Mouse (Mus musculus) liver, embryonic 11.5 days (tissue): ENCODE data around the gene Cox8b. TPM values are rescaled to one million over a fixed set of nuclear protein-coding genes. Genes with fewer than 3 reads are reported as not detected.

Experiments used
- ATAC-seq: fragments of 200-750 bp; cut with Nextera tagmentation; replicated peaks from 2 replicates; pipeline ENCODE4 v1.8.0; 2017; ENCODE audit warnings: moderate number of reproducible peaks, mild to moderate bottlenecking, moderate TSS enrichment, moderate library complexity; ENCODE audit not compliant: low FRiP score
- DNase-seq: peaks from one replicate; pipeline ENCODE4 v3.0.0-alpha.2; 2017; ENCODE audit warnings: low spot score
- H3K27ac ChIP-seq: fragments of 300-500 bp; sonication (generic); 2 replicates; pipeline ENCODE4 v1.5.1; 2014; ENCODE audit warnings: mild to moderate bottlenecking, low read depth, low read length, control low read depth
- H3K27me3 ChIP-seq: fragments of 300-500 bp; sonication (generic); replicated peaks from 2 replicates; pipeline ENCODE4 v1.6.1; 2014; ENCODE audit warnings: low read length, mixed read lengths; ENCODE audit not compliant: control insufficient read depth, insufficient read depth
- H3K36me3 ChIP-seq: fragments of 300-500 bp; sonication (generic); 2 replicates; pipeline ENCODE4 v1.6.1; 2014; ENCODE audit warnings: mild to moderate bottlenecking, low read length, moderate library complexity, mixed read lengths; ENCODE audit not compliant: control insufficient read depth, insufficient read depth
- H3K4me1 ChIP-seq: fragments of 300-500 bp; sonication (generic); replicated peaks from 2 replicates; pipeline ENCODE4 v1.6.1; 2014; ENCODE audit warnings: low read length, mixed read lengths; ENCODE audit not compliant: control insufficient read depth, insufficient read depth
- H3K4me2 ChIP-seq: fragments of 300-500 bp; sonication (generic); 2 replicates; pipeline ENCODE4 v1.6.1; 2014; ENCODE audit warnings: mild to moderate bottlenecking, control low read depth, moderate library complexity
- H3K4me3 ChIP-seq: fragments of 300-500 bp; sonication (generic); 2 replicates; pipeline ENCODE4 v1.5.1; 2014; ENCODE audit warnings: low read depth, low read length, control low read depth
- H3K9ac ChIP-seq: fragments of 300-500 bp; sonication (generic); 2 replicates; pipeline ENCODE4 v1.6.1; 2014; ENCODE audit warnings: low read depth, low read length, control low read depth
- H3K9me3 ChIP-seq: fragments of 300-500 bp; sonication (generic); 2 replicates; pipeline ENCODE4 v1.6.1; 2016; ENCODE audit warnings: low read length, inconsistent platforms, mixed read lengths; ENCODE audit not compliant: control insufficient read depth
- WGBS: fragments of 180-500 bp; shearing (Covaris S2); extraction: QIAGEN DNeasy Blood & Tissue Kit; methylation state at CpG from one replicate; pipeline ENCODE4 v1.1.7; 2014; 5-methylcytosine and 5-hydroxymethylcytosine counted together
- polyA plus RNA-seq: library from polyadenylated mRNA; unstranded; fragments of >200 nt; fragmentation: Nextera tagmentation; extraction: Ambion mirVana; gene quantifications from 2 replicates; pipeline ENCODE4 v1.2.1, GENCODE M21; 2014

Cox8b gene
- polyA plus RNA-seq, 1 experiment from 2014 or later: 0.97 TPM

GRCm38 (mm10) chr7:140921225-140921975, 21.2 kb upstream of the Cox8b start:
- peak overlapping the region; percentile 75; the same call in 1 of the 2 replicates for H3K4me2 ChIP-seq
- H3K27me3 ChIP-seq: peaks cover 55% of the 10 kb centered on the region
- no peak for DNase-seq
- H3K36me3 ChIP-seq: no peaks in the 10 kb centered on the region
- WGBS: 27% methylated on average over 22 of the region's 22 CpGs
- peaks cover 9% of the 10 kb centered on the region; the same call in 1 of the 2 replicates for H3K4me1 ChIP-seq
- no peaks in the 10 kb centered on the region for H3K9me3 ChIP-seq
- no peak overlapping the region for H3K27ac ChIP-seq
- ATAC-seq: no peak
- no peak overlapping the region; the same call in 1 of the 2 replicates for H3K4me3 ChIP-seq
- H3K9ac ChIP-seq: no peak overlapping the region

GRCm38 (mm10) chr7:140920418-140921029, 20.3 kb upstream of the Cox8b start, which contains the start of gene Nlrp6:
Nlrp6 (plus strand) TSS chr7:140920902.
- no peak for DNase-seq
- WGBS: 69% methylated on average over 8 of the region's 8 CpGs
- no peak within 1 kb of the TSS for H3K4me3 ChIP-seq
- H3K4me1 ChIP-seq: peaks cover 9% of the 10 kb centered on the region; the same call in 1 of the 2 replicates
- no peak for ATAC-seq
- no peaks in the 10 kb centered on the region for H3K36me3 ChIP-seq
- H3K9ac ChIP-seq: no peak within 1 kb of the TSS
- H3K27ac ChIP-seq: no peak within 1 kb of the TSS
- peaks cover 55% of the 10 kb centered on the region for H3K27me3 ChIP-seq
- no peaks in the 10 kb centered on the region for H3K9me3 ChIP-seq
- H3K4me2 ChIP-seq: no peak within 1 kb of the TSS

GRCm38 (mm10) chr7:140919911-140920310, 19.7 kb upstream of the Cox8b start:
- Histone ChIP-seq H3K27ac (no peak overlapping the region), H3K9ac (no peak overlapping the region), H3K27me3 (peaks cover 49% of the 10 kb centered on the region), H3K9me3 (no peaks in the 10 kb centered on the region), H3K4me1 (peaks cover 9% of the 10 kb centered on the region; the same call in 1 of the 2 replicates), H3K4me2 (no peak overlapping the region), H3K36me3 (no peaks in the 10 kb centered on the region), H3K4me3 (no peak overlapping the region)
- WGBS: 37% methylated on average over 4 of the region's 4 CpGs
- ATAC-seq: no peak
- DNase-seq: no peak

GRCm38 (mm10) chr7:140914031-140914690, 13.9 kb upstream of the Cox8b start:
- Histone ChIP-seq H3K36me3 (no peaks in the 10 kb centered on the region), H3K27ac (no peak overlapping the region), H3K9ac (no peak overlapping the region), H3K4me2 (no peak overlapping the region), H3K4me1 (0 out of 2 replicates have a peak, but pooled peaks cover 3% of the 10 kb centered on the region), H3K9me3 (no peaks in the 10 kb centered on the region), H3K4me3 (no peak overlapping the region), H3K27me3 (no peaks in the 10 kb centered on the region)
- ATAC-seq (no peak), DNase-seq (no peak)
- 75% methylated on average over 8 of the region's 8 CpGs for WGBS

GRCm38 (mm10) chr7:140912846-140913482, 12.7 kb upstream of the Cox8b start:
- Histone ChIP-seq H3K36me3 (no peaks in the 10 kb centered on the region), H3K4me1 (peaks cover 6% of the 10 kb centered on the region), H3K9ac (no peak overlapping the region), H3K27me3 (no peaks in the 10 kb centered on the region), H3K9me3 (no peaks in the 10 kb centered on the region), H3K4me2 (no peak overlapping the region), H3K4me3 (no peak overlapping the region), H3K27ac (peak overlapping the region; percentile 54)
- 78% methylated on average over 5 of the region's 5 CpGs for WGBS
- ATAC-seq (no peak), DNase-seq (no peak)

GRCm38 (mm10) chr7:140912293-140912692, 12.0 kb upstream of the Cox8b start:
- no peaks in the 10 kb centered on the region for H3K27me3 ChIP-seq
- H3K4me2 ChIP-seq: no peak overlapping the region
- H3K27ac ChIP-seq: no peak overlapping the region
- peaks cover 6% of the 10 kb centered on the region for H3K4me1 ChIP-seq
- ATAC-seq (no peak), DNase-seq (no peak)
- no peak overlapping the region for H3K9ac ChIP-seq
- H3K4me3 ChIP-seq: no peak overlapping the region
- 61% methylated on average over 3 of the region's 3 CpGs for WGBS
- H3K36me3 ChIP-seq: no peaks in the 10 kb centered on the region
- no peaks in the 10 kb centered on the region for H3K9me3 ChIP-seq

- Histone ChIP-seq H3K27me3 (no peaks in the 10 kb centered on the region), H3K4me3 (peak overlapping the region; percentile 39), H3K4me1 (peaks cover 6% of the 10 kb centered on the region), H3K27ac (peak overlapping the region; percentile 14), H3K9me3 (no peaks in the 10 kb centered on the region), H3K36me3 (no peaks in the 10 kb centered on the region), H3K9ac (no peak overlapping the region), H3K4me2 (peak overlapping the region; percentile 76)
- ATAC-seq (peak; percentile 68), DNase-seq (peak; percentile 70)
- WGBS: 2% methylated on average over 19 of the region's 19 CpGs
Observed at GRCm38 (mm10) chr7:140908634-140909107, 8.4 kb upstream of the Cox8b start.

- H3K4me1 ChIP-seq: peaks cover 6% of the 10 kb centered on the region
- DNase-seq (no peak), ATAC-seq (no peak)
- peak overlapping the region; percentile 76 for H3K4me2 ChIP-seq
- no peak overlapping the region for H3K4me3 ChIP-seq
- H3K27ac ChIP-seq: peak overlapping the region; percentile 14; the same call in 1 of the 2 replicates
- no peaks in the 10 kb centered on the region for H3K9me3 ChIP-seq
- WGBS: 40% methylated on average over 7 of the region's 7 CpGs
- no peak overlapping the region for H3K9ac ChIP-seq
- no peaks in the 10 kb centered on the region for H3K36me3 ChIP-seq
- no peaks in the 10 kb centered on the region for H3K27me3 ChIP-seq
Observed at GRCm38 (mm10) chr7:140908181-140908580, 7.9 kb upstream of the Cox8b start.
